Mouse (Mus musculus) erythroblast, embryonic 14.5 days (primary cell): ENCODE data around the gene H2afy2.

Source experiments
- GATA1 ChIP-seq: IDR thresholded peaks from 2 replicates; pipeline ENCODE4 v1.6.1; 2012; ENCODE audit warnings: low read length, inconsistent platforms, mixed read lengths
- TAL1 ChIP-seq: IDR thresholded peaks from 3 replicates; pipeline ENCODE4 v1.6.1; 2012; ENCODE audit warnings: low read length, inconsistent platforms, mixed read lengths

DNA sequence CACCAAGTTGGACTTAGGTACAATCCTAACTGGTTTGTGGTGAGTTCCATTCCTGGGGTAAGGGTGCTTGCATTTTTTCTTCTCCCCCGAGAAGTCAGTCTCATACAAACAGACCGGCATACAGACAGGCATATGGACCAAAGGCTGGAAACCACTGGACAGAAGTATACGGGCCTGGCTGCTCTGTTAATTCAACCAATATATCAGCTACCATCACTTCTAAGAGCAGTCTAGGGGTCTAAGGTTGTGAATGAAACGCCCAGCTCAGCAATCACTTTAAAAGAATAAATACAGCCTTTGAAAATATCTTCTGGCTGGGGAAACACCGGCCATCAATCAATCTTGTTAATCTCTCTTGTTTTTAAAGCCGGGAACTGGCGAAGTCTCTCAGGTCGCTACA is 11.5 kb upstream of the H2afy2 start:
- TF ChIP-seq TAL1 = no peak
- no peak for TF ChIP-seq GATA1
